Mouse (Mus musculus) embryonic fibroblast, embryonic 13.5 days (primary cell): ENCODE results near the gene Slc38a2. TPM values are rescaled to one million over a fixed set of nuclear protein-coding genes. Genes with fewer than 3 reads are reported as not detected.

Experiments used
- H3K27ac ChIP-seq: 2 replicates; pipeline ENCODE4 v1.5.1; 2012; ENCODE audit warnings: low read length, control low read depth, inconsistent platforms; ENCODE audit not compliant: insufficient read depth
- H3K4me1 ChIP-seq: 2 replicates; pipeline ENCODE4 v1.6.1; 2011; ENCODE audit warnings: low read length; ENCODE audit not compliant: control insufficient read depth, insufficient read depth
- H3K4me3 ChIP-seq: 2 replicates; pipeline ENCODE4 v1.5.1; 2011; ENCODE audit warnings: mild to moderate bottlenecking, control low read depth, low read length; ENCODE audit not compliant: insufficient read depth
- CTCF ChIP-seq: IDR thresholded peaks from 2 replicates; pipeline ENCODE4 v1.5.1; 2011; ENCODE audit warnings: mild to moderate bottlenecking, control low read depth, low read length, moderate library complexity, borderline replicate concordance; ENCODE audit not compliant: insufficient read depth
- POLR2A ChIP-seq: IDR thresholded peaks from 2 replicates; pipeline ENCODE4 v1.6.1; 2011; ENCODE audit warnings: low read depth, mild to moderate bottlenecking, control low read depth, low read length, moderate library complexity
- polyA plus RNA-seq: library from polyadenylated mRNA; stranded (reverse); fragments of >200 nt; gene quantifications from 2 replicates; pipeline ENCODE4 v1.2.4, GENCODE M21; 2011; ENCODE audit warnings: low read depth; ENCODE audit not compliant: missing spikeins, insufficient read length

The Slc38a2 gene
- polyA plus RNA-seq, 1 experiment, result 197 TPM

DNA sequence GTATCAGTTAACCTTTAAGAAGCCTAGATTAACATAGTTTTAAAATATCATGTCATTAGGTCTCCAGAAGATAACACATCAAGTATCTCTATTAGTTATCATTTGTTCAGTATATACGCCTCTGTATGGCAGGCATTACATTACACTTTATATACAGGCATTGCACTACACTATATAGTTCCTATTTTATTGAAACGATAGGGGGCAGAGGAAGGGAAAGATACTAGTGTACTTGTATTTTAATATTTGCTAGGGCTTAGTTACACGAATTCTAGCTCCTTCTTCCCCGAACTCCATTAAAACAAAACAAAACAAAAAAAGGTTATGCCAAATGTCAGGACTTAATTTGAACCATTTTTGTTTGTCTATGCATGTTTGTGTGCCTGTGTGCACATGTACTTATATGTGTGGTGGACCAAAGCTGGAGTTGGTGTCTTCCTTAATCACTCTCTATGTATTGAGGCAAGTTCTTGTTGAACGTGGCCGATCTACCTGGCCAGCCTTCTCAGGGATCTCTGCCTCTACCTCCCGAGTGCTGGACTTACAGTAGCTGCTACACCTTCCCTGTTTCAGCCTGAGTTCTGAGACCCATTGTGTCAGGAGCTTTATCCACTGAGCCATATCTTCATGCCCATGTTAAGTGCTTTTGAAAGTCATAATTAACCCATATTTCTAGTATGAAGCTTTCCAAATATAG is 41.5 kb upstream of the Slc38a2 start:
- no peak overlapping the region for H3K4me3 ChIP-seq
- no peak overlapping the region for H3K27ac ChIP-seq
- H3K4me1 ChIP-seq, result peaks cover 2% of the 10 kb centered on the region; the same call in 1 of the 2 replicates
- TF ChIP-seq CTCF (no peak), POLR2A (no peak)

DNA sequence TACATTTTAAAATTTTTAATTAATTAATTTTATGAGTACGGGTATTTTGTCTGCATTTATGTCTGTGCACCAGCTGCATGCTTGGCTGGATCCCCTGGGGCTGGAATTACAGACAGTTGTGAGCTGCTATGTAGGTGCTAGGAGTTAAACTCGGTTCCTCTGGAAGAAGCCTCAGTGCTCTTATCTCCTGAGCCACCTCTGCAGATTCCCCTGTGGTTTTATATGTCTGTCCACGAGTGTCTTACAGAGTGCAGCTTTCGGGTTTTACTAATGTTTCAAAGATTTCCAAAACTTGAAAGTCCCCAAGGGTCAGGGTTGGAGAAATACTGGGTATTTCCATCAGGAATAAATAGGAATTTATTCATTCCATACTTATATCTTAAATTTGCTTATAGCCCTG is 40.6 kb upstream of the Slc38a2 start:
- Histone ChIP-seq H3K4me3 (no peak overlapping the region), H3K4me1 (peaks cover 2% of the 10 kb centered on the region; the same call in 1 of the 2 replicates), H3K27ac (no peak overlapping the region)
- TF ChIP-seq CTCF (no peak), POLR2A (no peak)

DNA sequence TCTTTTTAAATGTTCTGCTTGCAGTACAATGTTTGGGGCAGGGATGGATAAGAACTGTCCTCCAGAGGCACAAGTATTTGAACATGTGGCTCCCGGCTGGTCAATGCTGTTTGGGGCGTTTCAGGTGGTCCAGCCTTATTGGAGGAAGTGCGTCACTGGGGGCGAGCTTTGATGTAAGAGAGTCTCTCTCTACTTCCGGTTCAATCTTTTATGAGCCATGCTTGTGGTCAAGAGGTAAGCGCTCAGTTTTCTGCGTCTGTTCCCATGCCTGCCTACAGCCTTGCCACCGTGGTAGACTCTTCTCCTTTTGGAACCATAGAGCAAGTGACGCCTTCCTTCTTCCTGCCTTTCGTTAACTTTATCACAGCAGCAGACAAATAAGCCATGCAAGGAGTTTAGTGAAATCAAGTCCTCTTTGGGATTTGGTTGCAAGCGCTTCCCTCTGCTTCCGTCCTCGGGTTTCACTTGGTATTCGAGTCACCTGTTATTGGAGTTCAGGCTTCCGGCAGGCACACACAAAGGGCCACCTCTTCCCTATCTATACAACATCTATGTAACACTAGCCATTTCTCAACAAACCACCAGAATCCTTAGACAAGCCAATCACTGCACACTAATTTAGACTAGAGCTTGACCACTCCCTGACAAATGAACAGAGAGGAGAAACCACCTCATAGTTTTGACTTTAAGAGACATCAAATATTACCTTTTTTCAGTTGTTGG is 37.3 kb upstream of the Slc38a2 start:
- peaks cover 4% of the 10 kb centered on the region; the same call in 1 of the 2 replicates for H3K4me1 ChIP-seq
- no peak overlapping the region for H3K27ac ChIP-seq
- no peak overlapping the region for H3K4me3 ChIP-seq
- no peak for TF ChIP-seq CTCF
- TF ChIP-seq POLR2A, result no peak

- peaks cover 4% of the 10 kb centered on the region; the same call in 1 of the 2 replicates for H3K4me1 ChIP-seq
- H3K4me3 ChIP-seq, result no peak overlapping the region
- TF ChIP-seq CTCF (no peak), POLR2A (no peak)
- H3K27ac ChIP-seq, result no peak overlapping the region
These were observed 36.1 kb upstream of the Slc38a2 start for GRCm38 (mm10) chr15:96735562-96736160.

GRCm38 (mm10) chr15:96734423-96734822 is 34.9 kb upstream of the Slc38a2 start:
- Histone ChIP-seq H3K4me3 (no peak overlapping the region), H3K4me1 (peaks cover 5% of the 10 kb centered on the region), H3K27ac (no peak overlapping the region)
- no peak for TF ChIP-seq POLR2A
- no peak for TF ChIP-seq CTCF

DNA sequence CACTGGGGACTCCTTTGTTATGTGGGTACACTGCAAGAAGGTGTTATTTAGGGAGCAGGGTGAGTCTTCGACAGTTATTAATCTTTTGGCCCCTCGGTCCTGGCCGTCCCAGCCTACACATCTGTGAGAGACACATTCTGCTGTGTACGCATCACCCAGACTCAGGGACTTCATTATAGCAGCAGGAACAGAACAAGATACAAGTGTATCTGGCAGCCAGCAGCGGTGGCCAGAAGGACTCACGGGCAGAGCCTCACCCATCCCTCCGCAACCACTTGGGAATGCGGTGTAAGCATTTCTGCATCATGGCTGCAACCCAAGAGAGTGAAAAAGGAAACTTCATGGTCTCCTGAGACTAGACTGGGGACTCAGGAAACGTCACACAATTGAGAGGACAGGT is 30.9 kb upstream of the Slc38a2 start:
- H3K4me1 ChIP-seq, result peaks cover 9% of the 10 kb centered on the region
- H3K27ac ChIP-seq, result peak overlapping the region; percentile 86
- no peak for TF ChIP-seq POLR2A
- TF ChIP-seq CTCF, result no peak
- no peak overlapping the region for H3K4me3 ChIP-seq

GRCm38 (mm10) chr15:96729785-96730184 is 30.3 kb upstream of the Slc38a2 start:
- no peak for TF ChIP-seq CTCF
- TF ChIP-seq POLR2A, result no peak
- H3K27ac ChIP-seq, result peak overlapping the region; percentile 91
- H3K4me1 ChIP-seq, result peaks cover 9% of the 10 kb centered on the region
- H3K4me3 ChIP-seq, result no peak overlapping the region

GRCm38 (mm10) chr15:96728993-96729392 is 29.5 kb upstream of the Slc38a2 start:
- Histone ChIP-seq H3K4me3 (no peak overlapping the region), H3K4me1 (peaks cover 5% of the 10 kb centered on the region), H3K27ac (peak overlapping the region; percentile 91)
- TF ChIP-seq POLR2A (no peak), CTCF (no peak)

- Histone ChIP-seq H3K4me1 (peaks cover 5% of the 10 kb centered on the region), H3K4me3 (no peak overlapping the region), H3K27ac (peak overlapping the region; percentile 91)
- TF ChIP-seq CTCF (no peak), POLR2A (no peak)
These were observed 28.8 kb upstream of the Slc38a2 start for GRCm38 (mm10) chr15:96728346-96728745.

- Histone ChIP-seq H3K4me3 (no peak overlapping the region), H3K4me1 (peaks cover 5% of the 10 kb centered on the region), H3K27ac (no peak overlapping the region)
- TF ChIP-seq POLR2A, result no peak
- no peak for TF ChIP-seq CTCF
These were observed 25.0 kb upstream of the Slc38a2 start for GRCm38 (mm10) chr15:96724506-96724905.
